Mouse (Mus musculus): ENCODE results near the gene Kcnj4.

DNA sequence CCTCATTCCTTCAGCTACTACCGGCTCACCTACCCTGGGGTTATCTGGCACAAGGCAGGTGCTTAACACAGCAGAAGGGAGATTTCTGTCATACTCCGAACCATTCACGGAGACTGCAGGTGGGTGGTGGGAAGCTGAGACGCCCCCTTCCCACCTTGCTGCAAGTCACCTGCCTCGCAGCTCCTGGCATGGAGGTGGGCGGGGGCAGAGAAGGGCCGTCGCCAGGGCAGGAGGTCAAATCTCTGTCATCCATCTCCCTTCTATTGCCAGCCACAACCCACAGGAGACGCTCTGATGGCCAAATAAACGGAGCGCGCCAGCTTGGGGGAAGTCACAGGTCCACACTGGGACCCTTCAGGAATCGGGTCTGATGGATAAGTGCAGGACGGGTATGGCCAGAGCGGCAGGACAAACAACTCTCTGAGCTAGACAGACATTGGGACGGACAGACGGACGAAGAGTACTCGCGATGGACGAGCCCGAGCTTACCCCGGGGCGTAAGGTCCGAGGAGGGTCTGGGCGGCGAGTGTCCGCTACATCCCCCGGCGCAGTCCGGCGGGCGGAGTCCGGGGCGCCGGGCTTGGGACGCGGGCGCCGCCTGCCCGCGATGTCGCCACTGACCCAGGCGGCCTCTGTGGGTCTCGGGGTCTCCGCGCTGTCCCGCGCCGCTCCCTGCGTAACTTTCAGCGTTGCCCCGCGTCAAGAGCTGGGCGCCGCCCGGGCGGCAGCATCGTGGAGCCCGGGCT is at the start of gene Kcnj4:
- TF ChIP-seq EP300 (IDR thresholded peaks at IDR 0.05) (no peak), CTCF (IDR thresholded peaks at IDR 0.05) (no peak; the same call in 1 of the 2 replicates)
